ENCODE assay signal across 9 mouse cellular contexts in the genomic region with DNA sequence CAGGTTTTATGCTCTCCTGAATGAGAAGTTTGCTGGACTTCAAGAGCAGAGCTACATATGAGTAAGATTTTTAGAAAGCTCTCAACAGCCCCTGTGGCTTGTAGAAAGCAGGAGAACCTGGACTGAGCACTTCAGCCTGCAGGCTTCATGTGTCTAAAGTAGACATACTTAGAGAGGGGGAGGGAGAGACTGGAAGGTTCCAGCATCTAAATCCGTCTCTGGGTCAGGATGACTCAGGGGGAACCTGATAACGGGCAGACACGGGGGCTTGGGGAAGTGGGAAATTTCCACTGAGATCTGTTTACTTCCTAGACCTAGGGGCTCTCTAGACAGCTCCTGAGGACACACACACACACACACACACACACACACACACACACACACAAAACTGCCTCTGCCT. TPM values are rescaled to one million over a fixed set of nuclear protein-coding genes. Genes with fewer than 3 reads are reported as not detected.
DNase-seq lines count a peak whose midpoint lies in the region; ATAC-seq and TF ChIP-seq lines count a peak whose summit lies in the region.
"Had no signal": no experiment of that assay in that cellular context is flagged by ENCODE, and none has a peak within 500 bp of the region (broad histone marks: within the 10 kb centered on the region; RNA-seq: fewer than 3 reads in every experiment).

No protein-coding gene starts in this region.

- DNase-seq in liver, adult 2 months (ENCODE audit: extremely low read depth, low read depth, low spot score), result peak; percentile 26
- no peak for DNase-seq in liver, embryonic 11.5 days (ENCODE audit: low spot score)
- peak; percentile 56 for DNase-seq in heart, adult 8-10 months (ENCODE audit: low spot score)
- no peak for DNase-seq in urinary bladder, postnatal 4 days (ENCODE audit: low spot score in 2 of 2)
- DNase-seq in frontal cortex, postnatal 36 days (ENCODE audit: low spot score in 2 of 2), result no peak
- DNase-seq: kidney, adult 8-10 months had no signal

- no peak for ATAC-seq in liver, embryonic 11.5 days (replicated peaks; ENCODE audit: low FRiP score)
- ATAC-seq in embryonic facial prominence, embryonic 13.5 days (ENCODE audit: insufficient number of reproducible peaks, insufficient read depth, low FRiP score, low TSS enrichment, low read depth), result no peak
- ATAC-seq in megakaryocyte progenitor cell, adult 5-6 weeks (replicated peaks; ENCODE audit: poor library complexity), result 0 out of 2 replicates have a peak, but pooled peaks have one; percentile 12

- no peaks in the 10 kb centered on the region for H3K27me3 ChIP-seq in liver, adult 2 months (ENCODE audit: control insufficient read depth, insufficient read depth, low read length)
- H3K27me3 ChIP-seq in liver, embryonic 11.5 days (replicated peaks; ENCODE audit: control insufficient read depth, insufficient read depth, low read length), result peaks cover 13% of the 10 kb centered on the region; the same call in 1 of the 2 replicates
- no peaks in the 10 kb centered on the region for H3K27me3 ChIP-seq in embryonic facial prominence, embryonic 13.5 days

- H3K9me3 ChIP-seq in liver, embryonic 11.5 days (ENCODE audit: control insufficient read depth, low read length), result no peaks in the 10 kb centered on the region
- H3K9me3 ChIP-seq in embryonic facial prominence, embryonic 13.5 days, result no peaks in the 10 kb centered on the region

- no peak for TF ChIP-seq POLR2A in liver, adult 2 months (IDR thresholded peaks at IDR 0.05; ENCODE audit: extremely low read depth, insufficient read depth, low read length)

- 37% methylated on average over 3 of the region's 3 CpGs for WGBS in liver, adult 2 months
- 18% methylated on average over 3 of the region's 3 CpGs for WGBS in liver, embryonic 11.5 days
- 34% methylated on average over 3 of the region's 3 CpGs for WGBS in embryonic facial prominence, embryonic 13.5 days

- peaks cover 10% of the 10 kb centered on the region for H3K36me3 ChIP-seq in liver, adult 2 months (ENCODE audit: control insufficient read depth, insufficient read depth, low read length)
- H3K36me3 ChIP-seq in liver, embryonic 11.5 days (ENCODE audit: control insufficient read depth, insufficient read depth, low read length), result no peaks in the 10 kb centered on the region
- H3K36me3 ChIP-seq in embryonic facial prominence, embryonic 13.5 days, result peaks cover 7% of the 10 kb centered on the region

- H3K4me3 ChIP-seq in liver, adult 2 months (ENCODE audit: insufficient read depth, low read depth, low read length), result no peak overlapping the region
- no peak overlapping the region for H3K4me3 ChIP-seq in liver, embryonic 11.5 days (ENCODE audit: low read depth, low read length)
- H3K4me3 ChIP-seq in embryonic facial prominence, embryonic 13.5 days, result no peak overlapping the region

- no peak for TF ChIP-seq CTCF in liver, adult 2 months (IDR thresholded peaks at IDR 0.05; ENCODE audit: low read depth, low read length)

- peaks cover 14% of the 10 kb centered on the region; the same call in 1 of the 2 replicates for H3K79me2 ChIP-seq in liver, adult 2 months (ENCODE audit: control insufficient read depth, insufficient read depth, low read length)

- no peak overlapping the region for H3K9ac ChIP-seq in liver, adult 2 months (ENCODE audit: low read depth, low read length)
- no peak overlapping the region for H3K9ac ChIP-seq in liver, embryonic 11.5 days (ENCODE audit: low read depth, low read length)
- peak overlapping the region; percentile 11; the same call in 1 of the 2 replicates for H3K9ac ChIP-seq in embryonic facial prominence, embryonic 13.5 days

- H3K27ac ChIP-seq in liver, adult 2 months (replicated peaks; ENCODE audit: insufficient read depth, low read depth, low read length), result peak overlapping the region; percentile 99
- H3K27ac ChIP-seq in liver, embryonic 11.5 days (ENCODE audit: low read depth, low read length), result no peak overlapping the region
- H3K27ac ChIP-seq in embryonic facial prominence, embryonic 13.5 days, result peak overlapping the region; percentile 90

- no peak overlapping the region for H3K4me2 ChIP-seq in liver, embryonic 11.5 days
- H3K4me2 ChIP-seq in embryonic facial prominence, embryonic 13.5 days, result peak overlapping the region; percentile 87

- H3K4me1 ChIP-seq in liver, adult 2 months (ENCODE audit: control insufficient read depth, insufficient read depth, low read length), result peaks cover 12% of the 10 kb centered on the region
- H3K4me1 ChIP-seq in liver, embryonic 11.5 days (replicated peaks; ENCODE audit: control insufficient read depth, insufficient read depth, low read length), result peaks cover 8% of the 10 kb centered on the region
- peaks cover 26% of the 10 kb centered on the region for H3K4me1 ChIP-seq in embryonic facial prominence, embryonic 13.5 days

RNA-seq across cellular contexts. Expression of a gene that starts 1.1 kb away (rescaled TPM):
- total RNA-seq in liver, adult 2 months (2014; rRNA removed), result 1,230 and 1,535 TPM in 2 replicates
- 1,907 and 2,831 TPM in 2 replicates for polyA plus RNA-seq in liver, adult 2 months (2012; rRNA removed)
- 19.2 and 21.5 TPM in 2 replicates for polyA plus RNA-seq in liver, embryonic 11.5 days (2014; fragmentation: Nextera tagmentation; extraction: Ambion mirVana)
- polyA plus RNA-seq in embryonic facial prominence, embryonic 13.5 days (2015; fragmentation: Nextera tagmentation; extraction: Ambion mirVana), result 55.2 and 72.4 TPM in 2 replicates
- 1,000 to 10,000 TPM; 1,477 to 1,608 (median 1,523) TPM for total RNA-seq in heart, adult 8-10 months (2022)
- total RNA-seq in megakaryocyte progenitor cell, adult 5-6 weeks (2015), result 8.9 and 10.4 TPM in 2 replicates
- total RNA-seq in megakaryocyte progenitor cell, adult 5-6 weeks (2017), result 7.0 and 15.6 TPM in 2 replicates

RNA-seq across cellular contexts. Expression of a gene that starts 3.2 kb away (rescaled TPM):
- total RNA-seq in liver, adult 2 months (2014; rRNA removed), result not detected in 2 replicates
- not detected in 2 replicates for polyA plus RNA-seq in liver, adult 2 months (2012; rRNA removed)
- not detected in 2 replicates for polyA plus RNA-seq in liver, embryonic 11.5 days (2014; fragmentation: Nextera tagmentation; extraction: Ambion mirVana)
- polyA plus RNA-seq in embryonic facial prominence, embryonic 13.5 days (2015; fragmentation: Nextera tagmentation; extraction: Ambion mirVana), result not detected in 2 replicates
- total RNA-seq in heart, adult 8-10 months (2022), result not detected
- total RNA-seq in megakaryocyte progenitor cell, adult 5-6 weeks (2015), result not detected in 2 replicates
- total RNA-seq in megakaryocyte progenitor cell, adult 5-6 weeks (2017), result not detected in 2 replicates
- polyA plus RNA-seq: liver, embryonic 16.5 days had no signal

RNA-seq across cellular contexts. Expression of a gene that starts 7.5 kb away (rescaled TPM):
- total RNA-seq in liver, adult 2 months (2014; rRNA removed), result not detected in 2 replicates
- 0.22 and 0.24 TPM in 2 replicates for polyA plus RNA-seq in liver, adult 2 months (2012; rRNA removed)
- not detected in 2 replicates for polyA plus RNA-seq in liver, embryonic 11.5 days (2014; fragmentation: Nextera tagmentation; extraction: Ambion mirVana)
- not detected in 2 replicates for polyA plus RNA-seq in embryonic facial prominence, embryonic 13.5 days (2015; fragmentation: Nextera tagmentation; extraction: Ambion mirVana)
- total RNA-seq in heart, adult 8-10 months (2022), result not detected
- total RNA-seq in megakaryocyte progenitor cell, adult 5-6 weeks (2015), result not detected in 2 replicates
- total RNA-seq in megakaryocyte progenitor cell, adult 5-6 weeks (2017), result not detected in 2 replicates
- polyA plus RNA-seq: liver, embryonic 16.5 days had no signal

RNA-seq across cellular contexts. Expression of a gene that starts 22.3 kb away (rescaled TPM):
- total RNA-seq in liver, adult 2 months (2014; rRNA removed), result 0.65 and 1.4 TPM in 2 replicates
- 1.1 and 1.8 TPM in 2 replicates for polyA plus RNA-seq in liver, adult 2 months (2012; rRNA removed)
- 0.07 and 0.14 TPM in 2 replicates for polyA plus RNA-seq in liver, embryonic 11.5 days (2014; fragmentation: Nextera tagmentation; extraction: Ambion mirVana)
- 3.5 and 3.7 TPM in 2 replicates for polyA plus RNA-seq in embryonic facial prominence, embryonic 13.5 days (2015; fragmentation: Nextera tagmentation; extraction: Ambion mirVana)
- total RNA-seq in heart, adult 8-10 months (2022), result under 1 TPM in 2 of 4 experiments, not detected in 2; 0.17 to 0.44 TPM
- 0.10 and 0.34 TPM in 2 replicates for total RNA-seq in megakaryocyte progenitor cell, adult 5-6 weeks (2015)
- 0.17 TPM in 1 of 2 replicates, not detected in the other for total RNA-seq in megakaryocyte progenitor cell, adult 5-6 weeks (2017)

RNA-seq across cellular contexts. Expression of a gene that starts 30.4 kb away (rescaled TPM):
- total RNA-seq in liver, adult 2 months (2014; rRNA removed), result 14.0 and 23.2 TPM in 2 replicates
- polyA plus RNA-seq in liver, adult 2 months (2012; rRNA removed), result 18.2 and 21.0 TPM in 2 replicates
- polyA plus RNA-seq in liver, embryonic 11.5 days (2014; fragmentation: Nextera tagmentation; extraction: Ambion mirVana), result 32.5 and 42.6 TPM in 2 replicates
- 51.3 and 54.2 TPM in 2 replicates for polyA plus RNA-seq in embryonic facial prominence, embryonic 13.5 days (2015; fragmentation: Nextera tagmentation; extraction: Ambion mirVana)
- total RNA-seq in heart, adult 8-10 months (2022), result 10 to 100 TPM; 17.9 to 26.4 (median 22.7) TPM
- total RNA-seq in megakaryocyte progenitor cell, adult 5-6 weeks (2015), result 6.7 and 10.1 TPM in 2 replicates
- total RNA-seq in megakaryocyte progenitor cell, adult 5-6 weeks (2017), result 14.7 and 15.5 TPM in 2 replicates

Comparison
In these comparisons a context has a peak if more than half of its experiments do, and no peak if none do; other contexts are left out.
1. DNase-seq: peak in liver, adult 2 months (single experiment) and heart, adult 8-10 months (single experiment); none in liver, embryonic 11.5 days (single experiment), urinary bladder, postnatal 4 days (0 of 2) and frontal cortex, postnatal 36 days (0 of 2).
2. RNA of a gene that starts 1.1 kb away (total RNA-seq): 1,477 to 1,608 TPM in heart, adult 8-10 months and 1,230 to 1,535 TPM in liver, adult 2 months; 7.0 to 15.6 TPM in megakaryocyte progenitor cell, adult 5-6 weeks; every median in the first group is over 10 times any median in the second.